Mouse (Mus musculus) heart, adult 2 months (tissue): ENCODE results near the gene Rap2b.

ENCODE experiments used
- CTCF ChIP-seq: fragments of 200-600 bp; IDR thresholded peaks from 2 replicates; pipeline ENCODE4 v1.8.1; 2022; ENCODE audit warnings: antibody characterized with exemption, mild to moderate bottlenecking, moderate library complexity
- POLR2A ChIP-seq: fragments of 200-500 bp; IDR thresholded peaks from 2 replicates; pipeline ENCODE4 v1.6.1; 2011; ENCODE audit warnings: mild to moderate bottlenecking, low read depth, low read length, control low read depth; ENCODE audit not compliant: insufficient read depth

DNA sequence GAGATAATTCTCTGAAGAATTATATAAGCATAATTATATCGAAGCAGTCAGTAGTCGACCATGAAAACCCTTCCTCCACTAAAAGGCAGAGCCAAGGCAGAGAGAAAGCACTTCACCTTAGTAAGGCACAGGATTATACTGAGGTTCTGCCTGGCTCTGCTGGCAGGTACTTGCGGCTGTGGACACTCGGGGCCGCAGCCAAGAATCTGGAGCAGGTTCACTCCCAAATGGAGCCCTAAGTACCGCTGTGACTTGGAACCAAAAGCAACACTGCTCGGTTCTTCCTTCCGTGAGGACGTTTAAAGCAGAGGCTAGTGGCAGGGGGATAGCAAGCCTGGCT is 1.4 kb downstream of the Rap2b start:
- TF ChIP-seq CTCF (no peak), POLR2A (no peak)
